Mouse (Mus musculus) embryonic facial prominence, embryonic 14.5 days (tissue): ENCODE measurements at regions not wholly inside any gene's neighbourhood (a gene's known extent, or its start where the extent isn't known, plus 50 kb on each side); places are given as distances from the start of the nearest gene placed in this dataset.

ENCODE experiments used
- ATAC-seq: fragments of 200-750 bp; cut with Nextera tagmentation; 2 replicates; pipeline ENCODE4 v1.8.0; 2017; ENCODE audit warnings: low read depth, moderate number of reproducible peaks, moderate TSS enrichment
- DNase-seq: peaks from one replicate; pipeline ENCODE4 v3.0.0-alpha.2; 2015; ENCODE audit warnings: low spot score
- H3K27ac ChIP-seq: fragments of 300-500 bp; sonication (generic); replicated peaks from 2 replicates; pipeline ENCODE4 v1.5.1; 2014; ENCODE audit warnings: low read depth, mild to moderate bottlenecking, low read length, moderate library complexity
- H3K27me3 ChIP-seq: fragments of 300-500 bp; sonication (generic); replicated peaks from 2 replicates; pipeline ENCODE4 v1.6.1; 2014; ENCODE audit warnings: low read length; ENCODE audit not compliant: control insufficient read depth, insufficient read depth
- H3K36me3 ChIP-seq: fragments of 300-500 bp; sonication (generic); 2 replicates; pipeline ENCODE4 v1.6.1; 2014; ENCODE audit warnings: low read length, mixed read lengths; ENCODE audit not compliant: control insufficient read depth, insufficient read depth
- H3K4me1 ChIP-seq: fragments of 300-500 bp; sonication (generic); 2 replicates; pipeline ENCODE4 v1.6.1; 2014; ENCODE audit warnings: antibody characterized with exemption, low read length; ENCODE audit not compliant: control insufficient read depth, insufficient read depth
- H3K4me2 ChIP-seq: fragments of 300-500 bp; sonication (generic); 2 replicates; pipeline ENCODE4 v1.6.1; 2014; ENCODE audit warnings: low read depth, mild to moderate bottlenecking, low read length, moderate library complexity, mixed read lengths
- H3K4me3 ChIP-seq: fragments of 300-500 bp; sonication (generic); 2 replicates; pipeline ENCODE4 v1.5.1; 2014; ENCODE audit warnings: low read depth, mild to moderate bottlenecking, low read length
- H3K9ac ChIP-seq: fragments of 300-500 bp; sonication (generic); 2 replicates; pipeline ENCODE4 v1.6.1; 2014; ENCODE audit warnings: low read depth, mild to moderate bottlenecking, low read length, moderate library complexity, mixed read lengths
- H3K9me3 ChIP-seq: fragments of 300-500 bp; sonication (generic); 2 replicates; pipeline ENCODE4 v1.6.1; 2016; ENCODE audit warnings: low read length; ENCODE audit not compliant: control insufficient read depth
- WGBS: fragments of 180-500 bp; shearing (Covaris S2); extraction: QIAGEN DNeasy Blood & Tissue Kit; methylation state at CpG from one replicate; pipeline ENCODE4 v1.1.7; 2014; 5-methylcytosine and 5-hydroxymethylcytosine counted together

DNA sequence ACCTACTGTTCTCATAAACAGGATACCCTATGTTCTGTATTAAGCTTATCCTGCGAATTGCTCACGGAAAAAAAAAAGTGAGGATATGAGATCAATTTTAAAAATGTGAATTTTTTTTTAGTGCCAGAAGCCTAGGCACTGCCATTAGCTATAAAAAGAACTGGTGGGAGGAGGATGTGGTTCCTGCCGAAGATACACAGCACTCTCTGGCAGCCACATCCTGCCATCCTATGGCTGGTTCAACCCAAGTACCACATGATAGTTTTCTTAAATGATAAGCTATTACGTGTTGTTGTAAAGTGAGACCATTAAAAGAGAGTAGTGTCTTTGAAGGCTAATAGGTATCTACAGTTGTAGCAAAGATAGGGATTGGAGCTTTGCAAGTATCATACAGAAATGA, 58.2 kb upstream of the Ppp3ca start:
- ATAC-seq (no peak), DNase-seq (peak; percentile 15)
- Histone ChIP-seq H3K27me3 (no peaks in the 10 kb centered on the region), H3K4me3 (no peak overlapping the region), H3K27ac (no peak overlapping the region), H3K4me2 (no peak overlapping the region), H3K9me3 (no peaks in the 10 kb centered on the region), H3K4me1 (no peaks in the 10 kb centered on the region; the same call in 1 of the 2 replicates), H3K9ac (no peak overlapping the region), H3K36me3 (no peaks in the 10 kb centered on the region)
- WGBS: 81% methylated on average over 4 of the region's 4 CpGs

- H3K9ac ChIP-seq: no peak overlapping the region
- no peak overlapping the region for H3K4me3 ChIP-seq
- no peaks in the 10 kb centered on the region; the same call in 1 of the 2 replicates for H3K4me1 ChIP-seq
- no peak overlapping the region for H3K4me2 ChIP-seq
- no peak for DNase-seq
- no peak overlapping the region for H3K27ac ChIP-seq
- 63% methylated on average over 5 of the region's 5 CpGs for WGBS
- no peaks in the 10 kb centered on the region for H3K27me3 ChIP-seq
- no peaks in the 10 kb centered on the region for H3K9me3 ChIP-seq
- H3K36me3 ChIP-seq: no peaks in the 10 kb centered on the region
- no peak for ATAC-seq
Observed at GRCm38 (mm10) chr3:136610556-136610924, 59.4 kb upstream of the Ppp3ca start.

DNA sequence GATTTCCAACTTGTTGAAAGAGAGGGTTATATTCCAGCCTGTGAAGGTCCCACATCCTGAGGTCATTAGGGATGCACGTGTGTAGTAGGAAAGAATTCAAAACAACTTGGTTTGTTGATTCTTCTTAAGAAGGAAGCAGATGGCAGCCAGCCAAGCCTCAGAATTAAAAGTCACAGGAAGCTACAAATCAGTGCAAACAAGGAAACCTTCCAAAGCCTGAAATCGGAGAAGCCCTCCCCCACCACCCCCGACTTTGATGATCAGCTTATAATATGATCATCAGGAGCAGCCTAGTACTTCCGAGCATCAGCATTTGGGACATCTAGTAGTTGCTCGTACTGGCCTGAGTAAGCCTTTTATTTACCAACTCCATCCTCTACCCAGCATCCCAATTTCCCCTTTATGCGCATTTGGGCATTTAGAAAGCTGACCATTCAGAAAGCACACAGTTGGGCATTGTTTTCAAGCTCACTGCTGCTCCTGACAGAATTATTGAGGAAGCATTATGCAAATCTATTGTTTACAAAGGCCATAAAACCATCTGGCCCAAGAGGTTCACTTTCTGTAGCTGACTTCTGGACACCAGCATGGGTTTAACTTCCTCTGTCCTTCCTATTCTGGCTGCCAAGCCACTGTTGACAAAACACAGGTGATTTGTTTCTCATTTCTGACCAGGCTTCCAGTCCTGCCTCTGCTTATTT, 59.9 kb upstream of the Ppp3ca start:
- ATAC-seq (peak; percentile 55), DNase-seq (peak; percentile 88)
- 21% methylated on average over 6 of the region's 6 CpGs for WGBS
- Histone ChIP-seq H3K27ac (no peak overlapping the region), H3K27me3 (no peaks in the 10 kb centered on the region), H3K9me3 (no peaks in the 10 kb centered on the region), H3K4me2 (no peak overlapping the region), H3K4me1 (no peaks in the 10 kb centered on the region; the same call in 1 of the 2 replicates), H3K4me3 (no peak overlapping the region), H3K9ac (no peak overlapping the region), H3K36me3 (no peaks in the 10 kb centered on the region)

DNA sequence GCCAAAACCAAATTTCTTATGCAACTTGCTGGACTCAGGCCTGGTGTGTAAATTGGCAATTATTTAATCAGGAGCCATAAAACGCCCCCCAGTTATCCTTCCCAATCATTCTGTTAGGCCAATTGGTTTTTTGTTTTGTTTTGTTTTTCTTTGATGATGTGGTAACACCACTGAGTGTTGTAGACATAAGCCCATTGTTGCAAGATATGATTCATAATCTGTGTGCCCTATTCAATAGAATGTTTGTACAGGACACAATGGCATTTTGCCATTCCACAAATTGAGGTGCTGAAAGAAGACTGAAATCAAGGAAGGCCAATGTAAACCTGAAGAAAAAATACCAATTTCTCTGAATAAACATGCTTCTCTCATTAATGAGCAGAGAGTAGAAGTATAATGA, 68.2 kb upstream of the Ppp3ca start:
- WGBS: 81% methylated on average over 1 of the region's 1 CpGs

DNA sequence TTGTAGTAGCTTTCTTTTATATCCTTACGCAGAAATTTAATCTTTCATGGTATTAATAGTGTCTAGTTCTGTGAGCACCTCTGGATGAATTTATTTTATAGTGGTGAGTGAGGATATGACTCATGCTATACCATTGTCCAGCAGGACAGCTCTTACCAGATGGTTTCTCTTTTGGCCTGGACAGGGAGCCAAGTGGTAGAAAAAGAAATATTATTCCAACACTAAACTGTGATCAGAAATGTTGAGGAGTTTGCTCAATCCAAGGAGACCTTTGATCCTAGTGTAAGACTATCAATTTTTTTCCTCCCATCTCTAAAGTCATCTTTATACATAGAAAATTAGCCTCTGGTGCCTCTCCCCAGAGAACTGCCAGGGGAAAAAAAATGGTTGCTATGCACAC, 86.0 kb upstream of the Ppp3ca start:
- DNase-seq: no peak
- Histone ChIP-seq H3K27ac (no peak overlapping the region), H3K9me3 (no peaks in the 10 kb centered on the region), H3K36me3 (no peaks in the 10 kb centered on the region), H3K27me3 (no peaks in the 10 kb centered on the region), H3K4me1 (no peaks in the 10 kb centered on the region), H3K4me3 (no peak overlapping the region), H3K9ac (no peak overlapping the region), H3K4me2 (no peak overlapping the region)
- WGBS: 94% methylated on average over 1 of the region's 1 CpGs
- no peak for ATAC-seq

More for the DNA sequence above, 68.2 kb upstream of the Ppp3ca start:
- no peak for ATAC-seq
- no peaks in the 10 kb centered on the region for H3K9me3 ChIP-seq
- DNase-seq: no peak
- H3K27ac ChIP-seq: no peak overlapping the region
- H3K4me2 ChIP-seq: no peak overlapping the region
- H3K27me3 ChIP-seq: no peaks in the 10 kb centered on the region
- H3K4me3 ChIP-seq: no peak overlapping the region
- no peaks in the 10 kb centered on the region for H3K36me3 ChIP-seq
- H3K4me1 ChIP-seq: no peaks in the 10 kb centered on the region
- H3K9ac ChIP-seq: no peak overlapping the region

GRCm38 (mm10) chr3:136578016-136578415, 91.9 kb upstream of the Ppp3ca start:
- no peak overlapping the region for H3K9ac ChIP-seq
- DNase-seq (no peak), ATAC-seq (no peak)
- no peak overlapping the region for H3K27ac ChIP-seq
- H3K27me3 ChIP-seq: no peaks in the 10 kb centered on the region
- H3K4me3 ChIP-seq: no peak overlapping the region
- H3K4me2 ChIP-seq: no peak overlapping the region
- no peaks in the 10 kb centered on the region for H3K36me3 ChIP-seq
- H3K4me1 ChIP-seq: no peaks in the 10 kb centered on the region
- 85% methylated on average over 3 of the region's 3 CpGs for WGBS
- no peaks in the 10 kb centered on the region for H3K9me3 ChIP-seq

GRCm38 (mm10) chr3:136570517-136570916, 99.4 kb upstream of the Ppp3ca start:
- Histone ChIP-seq H3K4me3 (no peak overlapping the region), H3K9me3 (no peaks in the 10 kb centered on the region), H3K4me2 (no peak overlapping the region), H3K36me3 (no peaks in the 10 kb centered on the region), H3K27ac (no peak overlapping the region), H3K27me3 (no peaks in the 10 kb centered on the region), H3K9ac (no peak overlapping the region), H3K4me1 (no peaks in the 10 kb centered on the region)
- DNase-seq (peak; percentile 38), ATAC-seq (no peak)
- WGBS: 50% methylated on average over 1 of the region's 1 CpGs

- DNase-seq: no peak
- 90% methylated on average over 2 of the region's 2 CpGs for WGBS
Observed at GRCm38 (mm10) chr3:136556488-136556887, 113.4 kb upstream of the Ppp3ca start.

GRCm38 (mm10) chr3:136549471-136549870, 120.5 kb upstream of the Ppp3ca start:
- H3K9ac ChIP-seq: no peak overlapping the region
- ATAC-seq (no peak), DNase-seq (no peak)
- no peak overlapping the region for H3K4me3 ChIP-seq
- no peak overlapping the region for H3K4me2 ChIP-seq
- no peaks in the 10 kb centered on the region for H3K27me3 ChIP-seq
- no peaks in the 10 kb centered on the region for H3K4me1 ChIP-seq
- no peaks in the 10 kb centered on the region for H3K36me3 ChIP-seq
- H3K9me3 ChIP-seq: no peaks in the 10 kb centered on the region
- WGBS: 70% methylated on average over 1 of the region's 1 CpGs
- H3K27ac ChIP-seq: no peak overlapping the region

More at GRCm38 (mm10) chr3:136556488-136556887, 113.4 kb upstream of the Ppp3ca start:
- Histone ChIP-seq H3K4me1 (no peaks in the 10 kb centered on the region), H3K4me3 (no peak overlapping the region), H3K27me3 (no peaks in the 10 kb centered on the region), H3K36me3 (no peaks in the 10 kb centered on the region), H3K27ac (no peak overlapping the region), H3K9ac (no peak overlapping the region), H3K4me2 (no peak overlapping the region), H3K9me3 (no peaks in the 10 kb centered on the region)
- ATAC-seq: no peak
